Mouse (Mus musculus): ENCODE measurements at regions not wholly inside any gene's neighbourhood (a gene's known extent, or its start where the extent isn't known, plus 50 kb on each side); places are given as distances from the start of the nearest gene placed in this dataset.
A peak's percentile ranks its signal among the peaks of the same experiment; 100 is the strongest.

DNA sequence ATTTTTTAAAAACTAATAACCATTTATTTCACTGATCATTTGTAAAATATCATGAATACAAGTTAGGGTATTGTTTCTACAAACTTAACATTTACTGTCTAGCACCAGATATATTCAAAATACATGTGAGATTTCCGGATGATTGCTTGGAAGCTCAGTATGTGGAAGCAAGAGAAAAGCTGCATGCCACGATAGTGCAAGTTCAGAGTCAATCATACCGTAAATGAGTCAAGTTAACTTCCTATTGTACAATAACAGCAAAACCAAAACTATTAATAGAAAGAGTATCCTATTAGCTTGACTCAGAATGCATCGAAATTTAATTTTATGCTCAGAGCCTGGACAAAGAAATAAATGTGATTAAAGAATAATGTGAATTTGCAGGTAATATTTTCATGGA, 1284.6 kb upstream of the Cited2 start:
- intact Hi-C loops (cut with DNase I) = no loop called here
- DNase-seq = no peak

- DNase-seq = no peak
- intact Hi-C loops (cut with DNase I) = no loop called here
Measured at GRCm38 (mm10) chr10:16440932-16441640, 1281.9 kb upstream of the Cited2 start.

DNA sequence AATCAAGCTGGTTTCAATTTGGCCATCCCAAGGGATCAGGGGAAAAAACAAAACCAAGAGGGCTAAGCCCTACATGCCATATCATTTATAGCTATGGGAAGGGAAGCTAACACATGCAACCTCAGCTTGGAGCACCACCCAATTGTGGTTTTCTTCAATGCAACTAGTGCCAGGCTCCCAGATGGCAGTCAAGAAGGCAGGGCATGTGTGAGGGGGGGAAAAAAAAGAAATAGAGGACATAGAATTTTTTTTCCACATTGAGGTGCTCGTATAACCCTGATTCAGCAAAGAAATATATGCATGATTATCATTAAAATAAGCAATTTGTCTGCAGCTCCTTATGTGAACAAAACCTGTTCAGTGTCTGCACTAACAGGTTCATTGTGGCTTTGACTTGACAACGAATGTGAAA, 1281.4 kb upstream of the Cited2 start:
- DNase-seq = no peak
- intact Hi-C loops (cut with DNase I) = no loop called here

DNA sequence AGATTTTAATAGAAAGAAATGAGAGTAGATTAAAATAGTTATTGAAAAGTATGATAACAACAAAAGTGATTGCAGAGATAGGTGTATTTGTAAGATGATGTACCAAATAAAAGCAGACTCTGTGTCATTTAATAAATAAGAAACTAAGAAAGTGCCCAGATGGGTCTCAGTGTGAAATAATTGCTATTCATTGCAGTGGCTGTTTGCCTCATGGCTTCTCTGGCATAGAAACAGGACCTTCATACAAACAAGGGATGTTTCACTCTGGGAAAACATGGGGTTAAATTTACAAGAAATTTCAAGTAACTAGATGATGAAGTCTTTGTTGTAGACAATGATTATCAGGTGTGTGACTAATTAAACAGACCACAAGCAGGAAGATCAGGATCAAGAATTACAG, 1279.1 kb upstream of the Cited2 start:
- intact Hi-C loops (cut with DNase I) = no loop called here
- DNase-seq = no peak

GRCm38 (mm10) chr10:16467935-16468334, 1255.1 kb upstream of the Cited2 start:
- intact Hi-C loops (cut with DNase I) = no loop called here
- DNase-seq = no peak

GRCm38 (mm10) chr10:16469711-16470110, 1253.3 kb upstream of the Cited2 start:
- intact Hi-C loops (cut with DNase I) = no loop called here
- no peak for DNase-seq

DNA sequence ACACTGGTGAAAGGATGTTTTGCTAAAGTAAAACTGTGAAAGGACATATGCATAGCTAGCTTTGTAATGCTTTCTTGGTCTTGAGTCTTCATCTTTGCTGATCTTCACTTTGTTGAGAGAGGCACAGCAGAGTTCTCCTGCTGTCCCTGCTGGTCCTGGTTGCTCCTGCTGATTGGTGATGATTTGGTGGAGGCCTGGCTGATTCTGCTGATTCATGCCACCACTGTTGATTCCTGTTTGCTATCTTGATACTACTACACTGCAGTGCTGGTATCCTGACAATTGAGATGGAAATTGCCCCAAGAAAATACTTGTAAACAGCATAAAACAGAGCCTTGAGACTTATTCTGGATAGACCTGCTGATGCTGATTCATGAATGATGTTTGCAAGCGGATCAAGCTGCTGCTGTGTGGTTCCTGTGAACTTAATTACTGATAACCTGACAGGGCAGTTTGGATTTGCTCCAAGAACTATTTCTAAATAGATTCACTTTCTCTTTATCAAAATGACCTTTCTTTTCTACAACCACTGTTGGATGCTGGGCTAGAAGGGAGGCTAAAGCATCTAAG, 1249.0 kb upstream of the Cited2 start:
- no peak for DNase-seq
- intact Hi-C loops (cut with DNase I) = no loop called here

GRCm38 (mm10) chr10:16498580-16498979, 1224.4 kb upstream of the Cited2 start:
- DNase-seq = no peak
- intact Hi-C loops (cut with DNase I) = no loop called here

GRCm38 (mm10) chr10:16507681-16508080, 1215.3 kb upstream of the Cited2 start:
- intact Hi-C loops (cut with DNase I) = no loop called here
- no peak for DNase-seq

DNA sequence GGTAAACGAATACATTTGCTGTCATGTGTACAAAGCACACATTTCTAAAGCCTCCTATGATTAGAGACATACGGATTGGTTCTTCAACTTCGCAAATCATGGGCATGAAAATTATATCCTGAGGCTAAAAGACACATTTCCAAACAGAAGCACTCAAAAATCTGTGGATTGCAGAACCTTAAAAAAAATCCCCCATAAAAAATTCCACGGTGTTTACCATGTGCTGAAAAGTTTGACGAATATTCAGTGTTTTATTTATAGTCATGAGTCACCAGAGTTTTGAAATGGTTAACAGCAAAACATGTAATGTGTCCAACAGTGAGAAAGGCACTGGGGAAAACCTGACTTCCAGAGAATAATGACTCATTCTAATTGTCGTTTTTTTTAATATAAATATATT, 1214.9 kb upstream of the Cited2 start:
- intact Hi-C loops (cut with DNase I) = no loop called here
- DNase-seq = no peak

GRCm38 (mm10) chr10:16514656-16515055, 1208.4 kb upstream of the Cited2 start:
- DNase-seq = no peak
- intact Hi-C loops (cut with DNase I) = no loop called here

GRCm38 (mm10) chr10:16521895-16522294, 1201.1 kb upstream of the Cited2 start:
- intact Hi-C loops (cut with DNase I) = no loop called here
- no peak for DNase-seq

GRCm38 (mm10) chr10:16524101-16524500, 1198.9 kb upstream of the Cited2 start:
- intact Hi-C loops (cut with DNase I) = no loop called here
- no peak for DNase-seq

- intact Hi-C loops (cut with DNase I) = no loop called here
- DNase-seq = no peak
Measured at GRCm38 (mm10) chr10:16527693-16528092, 1195.3 kb upstream of the Cited2 start.

DNA sequence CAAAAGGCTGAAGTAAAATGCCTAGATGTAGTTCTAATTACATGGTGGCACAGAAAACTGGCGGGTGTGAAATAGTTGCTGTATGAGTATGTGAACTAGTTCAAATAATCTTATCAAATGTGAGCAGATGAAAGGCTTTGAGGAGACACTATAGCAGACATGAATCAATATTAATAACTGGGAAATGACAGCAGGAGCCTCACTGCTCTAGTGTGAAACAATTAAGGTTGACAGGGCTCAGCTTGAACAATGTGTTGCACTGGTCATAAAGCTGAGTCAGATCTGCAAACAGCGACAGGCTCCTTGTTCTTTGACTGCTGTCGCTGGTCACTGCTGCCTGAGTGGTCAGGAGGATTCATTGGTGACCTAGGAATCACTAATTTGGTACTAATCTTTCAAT, 1185.4 kb upstream of the Cited2 start:
- intact Hi-C loops (cut with DNase I) = no loop called here
- DNase-seq = no peak

GRCm38 (mm10) chr10:16538379-16538778, 1184.6 kb upstream of the Cited2 start:
- DNase-seq = no peak
- intact Hi-C loops (cut with DNase I) = no loop called here

DNA sequence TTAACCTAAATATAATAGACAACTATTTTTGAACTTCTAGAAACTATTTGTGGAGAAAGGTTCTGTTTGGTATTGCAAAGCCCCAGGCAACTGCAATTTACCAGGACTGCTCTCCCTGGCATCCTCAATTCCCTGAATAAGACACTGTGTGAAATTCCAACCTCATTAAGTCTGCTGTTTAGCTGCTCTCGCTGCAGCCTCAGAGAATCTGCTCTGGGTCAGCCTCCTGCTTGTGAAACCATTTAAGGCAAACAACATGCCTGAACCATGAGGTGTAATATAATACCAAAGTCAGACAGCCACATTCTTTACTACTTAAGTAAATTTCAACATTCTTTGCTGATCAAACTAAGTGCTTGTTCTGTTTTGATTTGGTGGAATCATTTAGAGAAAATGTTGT, 1177.6 kb upstream of the Cited2 start:
- peak in 1 of 2 experiments; percentile 1 for DNase-seq

GRCm38 (mm10) chr10:16552861-16553635, 1170.0 kb upstream of the Cited2 start:
- peak; percentile 4 for DNase-seq
- intact Hi-C loops (cut with DNase I) = no loop called here

More for the DNA sequence above, 1177.6 kb upstream of the Cited2 start:
- intact Hi-C loops (cut with DNase I) = no loop called here

DNA sequence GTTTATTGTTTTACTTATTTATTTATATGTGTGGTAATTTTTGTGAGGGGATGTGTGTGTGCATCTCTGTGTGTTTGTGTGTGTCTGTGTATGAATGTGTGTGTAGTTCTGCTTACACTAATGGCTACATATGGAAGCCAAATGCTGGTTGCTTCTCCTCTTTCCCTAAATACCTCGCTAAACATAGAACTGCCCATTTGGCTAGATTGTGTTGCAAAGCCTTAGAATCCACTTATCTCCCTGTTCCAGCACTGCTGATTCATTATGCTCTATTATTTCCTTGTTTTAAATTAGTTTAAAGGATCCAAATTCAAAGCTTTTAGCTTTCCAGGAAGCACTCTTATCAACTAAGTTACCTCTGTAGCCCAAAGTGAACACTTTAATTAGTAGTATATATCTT, 1148.5 kb upstream of the Cited2 start:
- intact Hi-C loops (cut with DNase I) = no loop called here
- DNase-seq = no peak

DNA sequence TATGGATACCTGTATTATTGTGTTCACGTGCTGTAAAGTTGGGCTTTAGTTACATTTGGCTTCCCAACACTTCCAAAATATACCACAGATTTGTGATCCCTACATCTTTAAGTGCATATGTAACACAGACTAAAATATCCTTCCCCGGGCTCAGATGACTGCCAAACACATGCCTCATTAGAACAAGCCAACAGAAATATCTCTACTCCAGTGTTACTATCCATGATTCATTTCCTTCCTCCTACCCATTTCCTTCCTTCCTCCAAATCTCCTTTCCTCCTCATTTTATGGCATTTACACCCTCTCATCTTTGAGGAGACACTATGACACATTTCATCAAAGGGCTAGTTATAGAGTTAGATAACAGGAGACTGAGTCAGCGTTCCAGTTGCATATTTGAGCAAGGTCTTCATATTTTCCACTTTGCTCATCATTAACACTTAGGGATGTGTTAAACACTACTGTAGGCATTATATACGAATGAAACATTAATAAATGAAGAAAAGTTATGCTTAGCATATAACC, 1144.4 kb upstream of the Cited2 start:
- intact Hi-C loops (cut with DNase I) = no loop called here
- no peak for DNase-seq

DNA sequence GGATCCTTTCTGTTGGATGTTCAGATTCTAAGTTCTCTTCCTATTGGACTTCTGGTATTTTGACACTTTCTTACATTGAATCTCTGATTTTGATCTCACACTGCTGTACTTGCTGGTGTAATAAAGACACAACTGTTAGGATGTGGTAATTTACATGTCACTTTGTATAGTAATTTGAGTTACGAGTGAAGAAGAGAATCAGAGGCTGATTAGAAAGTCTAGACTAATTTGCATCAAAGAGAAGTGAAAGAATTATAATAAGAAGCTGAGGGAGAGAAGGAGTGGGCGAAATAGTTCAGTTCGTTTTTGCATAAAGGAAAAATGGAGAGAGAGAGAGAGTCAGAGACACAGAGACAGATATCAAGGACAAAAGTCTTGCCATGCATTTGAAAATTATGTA, 1142.8 kb upstream of the Cited2 start:
- no peak for DNase-seq
- intact Hi-C loops (cut with DNase I) = no loop called here

GRCm38 (mm10) chr10:16588833-16589232, 1134.2 kb upstream of the Cited2 start:
- intact Hi-C loops (cut with DNase I) = no loop called here
- no peak for DNase-seq
